Mouse (Mus musculus): ENCODE measurements around the gene Ranbp1. TPM values are rescaled to one million over a fixed set of nuclear protein-coding genes. Genes with fewer than 3 reads are reported as not detected.

The Ranbp1 gene
- total and polyA plus RNA-seq, 3 experiments: 605 to 1,263 (median 1,124) TPM

DNA sequence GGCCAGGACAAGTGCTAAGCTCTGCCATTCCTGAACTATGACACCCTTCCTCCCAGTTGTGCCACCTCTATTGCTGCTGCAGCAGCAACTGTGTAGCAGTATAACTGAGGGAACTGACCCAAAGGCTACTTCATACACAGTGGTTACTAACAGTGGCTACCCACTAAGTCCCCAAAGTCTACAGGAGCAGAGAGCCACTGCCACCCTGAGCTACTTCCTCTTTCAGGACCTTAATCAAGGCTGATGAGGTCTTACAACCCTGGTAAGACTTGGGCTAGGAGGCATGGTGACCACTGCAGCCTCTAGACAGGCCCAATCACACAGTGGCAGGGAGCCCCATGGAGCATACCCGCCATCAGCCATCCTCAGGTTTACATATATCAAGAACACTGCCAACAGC lies 46.5 kb downstream of the Ranbp1 start:
- Histone ChIP-seq H3K9me3 (replicated peaks; ENCODE audit: low read length) (no peaks in the 10 kb centered on the region), H3K4me1 (ENCODE audit: control insufficient read depth in 1 of 2, insufficient read depth in 2 of 2) (peaks cover 0 to 8% of the 10 kb centered on the region in 2 experiments; a peak in 2 of 4 replicates), H3K79me2 (replicated peaks; ENCODE audit: control insufficient read depth, extremely low read depth, insufficient read depth, poor library complexity, severe bottlenecking) (no peaks in the 10 kb centered on the region), H3K27ac (ENCODE audit: insufficient read depth, low read depth) (no peak overlapping the region), H3K9ac (ENCODE audit: insufficient read depth, low read depth) (no peak overlapping the region), H3K36me3 (replicated peaks in 1 of 2; ENCODE audit: control insufficient read depth in 1 of 2, insufficient read depth in 1 of 2, low read length in 1 of 2) (no peaks in the 10 kb centered on the region), H3K4me2 (ENCODE audit: insufficient read depth, low read depth, poor library complexity, severe bottlenecking) (no peak overlapping the region), H3K4me3 (replicated peaks in 1 of 3; ENCODE audit: low read depth in 2 of 3, low read length in 2 of 3, poor library complexity in 1 of 3) (no peak overlapping the region), H3K27me3 (replicated peaks) (peaks cover 94% of the 10 kb centered on the region)
- dilution Hi-C loops (cut with MboI; ENCODE audit: extremely low pct_ligation_motif_present, extremely low pct_unique_long_range_greater_than_20kb, low sequenced_read_pairs): no loop called here
- in situ Hi-C loops (cut with MboI; ENCODE audit: low pct_ligation_motif_present, low pct_unique_long_range_greater_than_20kb, low sequenced_read_pairs): no loop called here
- TF ChIP-seq UBTF (IDR thresholded peaks at IDR 0.05; ENCODE audit: low read depth, low read length) (no peak), MAFK (IDR thresholded peaks at IDR 0.05; ENCODE audit: insufficient replicate concordance, low read length) (no peak), JUN (IDR thresholded peaks at IDR 0.05; ENCODE audit: insufficient read depth, low read depth, low read length) (no peak), PAX5 (IDR thresholded peaks at IDR 0.05; ENCODE audit: low read length) (no peak), ZNF384 (IDR thresholded peaks at IDR 0.05; ENCODE audit: low read depth, low read length) (no peak), NRF1 (IDR thresholded peaks at IDR 0.05; ENCODE audit: low read depth, low read length) (no peak), RCOR1 (conservative IDR thresholded peaks at IDR 0.05; ENCODE audit: low read depth, low read length) (no peak), ETS1 (conservative IDR thresholded peaks at IDR 0.05; ENCODE audit: low read depth, low read length) (no peak), BHLHE40 (IDR thresholded peaks at IDR 0.05; ENCODE audit: low read depth, low read length) (no peak)
- no peak for DNase-seq (ENCODE audit: extremely low read depth)

DNA sequence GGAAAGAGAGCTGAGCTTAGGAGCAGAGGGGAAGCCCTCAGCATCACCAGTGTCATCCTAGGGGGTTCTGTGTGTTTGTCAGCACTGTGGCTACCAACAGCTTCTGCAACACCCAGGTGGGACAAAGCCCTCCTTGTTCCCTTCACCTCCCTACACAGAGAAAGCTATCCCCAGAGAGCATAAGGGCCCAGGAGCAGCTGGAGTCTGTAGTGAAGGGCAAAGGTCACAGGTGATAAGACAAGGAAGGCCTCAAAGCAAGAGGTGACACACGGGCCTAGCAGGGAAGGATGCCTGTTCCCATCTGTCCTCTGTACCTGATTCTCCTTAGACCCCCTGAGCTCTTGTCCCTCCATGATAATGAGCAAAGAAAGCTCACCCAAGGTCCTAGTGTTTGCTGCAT lies 46.9 kb downstream of the Ranbp1 start:
- TF ChIP-seq CHD2 (IDR thresholded peaks at IDR 0.05; ENCODE audit: low read length): no peak
- no peak for TF ChIP-seq TCF12 (IDR thresholded peaks at IDR 0.05; ENCODE audit: low read depth, low read length)
- no peak for TF ChIP-seq ZMIZ1 (IDR thresholded peaks at IDR 0.05; ENCODE audit: low read depth, low read length)
- TF ChIP-seq SIN3A (IDR thresholded peaks at IDR 0.05; ENCODE audit: low read length): no peak
- no peak for TF ChIP-seq MAZ (IDR thresholded peaks at IDR 0.05; ENCODE audit: low read depth, low read length)
- no peak for TF ChIP-seq HCFC1 (IDR thresholded peaks at IDR 0.05; ENCODE audit: low read depth, low read length)
- no peak for TF ChIP-seq USF2 (conservative IDR thresholded peaks at IDR 0.05; ENCODE audit: low read depth, low read length)
- no peak for TF ChIP-seq MYC (IDR thresholded peaks at IDR 0.05; ENCODE audit: low read depth, low read length)
- TF ChIP-seq CHD1 (IDR thresholded peaks at IDR 0.05; ENCODE audit: low read depth, low read length): no peak
- no peak for TF ChIP-seq TBP (conservative IDR thresholded peaks at IDR 0.05; ENCODE audit: low read depth, low read length)
- no peak for TF ChIP-seq KAT2A (IDR thresholded peaks at IDR 0.05; ENCODE audit: insufficient replicate concordance, low read length)
- no peak for TF ChIP-seq NELFE (IDR thresholded peaks at IDR 0.05; ENCODE audit: low read depth, low read length)
- no peak for TF ChIP-seq GABPA (IDR thresholded peaks at IDR 0.05; ENCODE audit: insufficient replicate concordance, low read depth, low read length)
- dilution Hi-C loops (cut with MboI; ENCODE audit: extremely low pct_ligation_motif_present, extremely low pct_unique_long_range_greater_than_20kb, low sequenced_read_pairs): no loop called here
- DNase-seq (ENCODE audit: extremely low read depth): no peak
- H3K27ac ChIP-seq (ENCODE audit: insufficient read depth, low read depth): no peak overlapping the region
- H3K36me3 ChIP-seq (replicated peaks in 1 of 2; ENCODE audit: control insufficient read depth in 1 of 2, insufficient read depth in 1 of 2, low read length in 1 of 2): no peaks in the 10 kb centered on the region
- H3K27me3 ChIP-seq (replicated peaks): peaks cover 94% of the 10 kb centered on the region
- in situ Hi-C loops (cut with MboI; ENCODE audit: low pct_ligation_motif_present, low pct_unique_long_range_greater_than_20kb, low sequenced_read_pairs): no loop called here
- H3K4me2 ChIP-seq (ENCODE audit: insufficient read depth, low read depth, poor library complexity, severe bottlenecking): no peak overlapping the region
- no peak overlapping the region for H3K9ac ChIP-seq (ENCODE audit: insufficient read depth, low read depth)
- H3K9me3 ChIP-seq (replicated peaks; ENCODE audit: low read length): no peaks in the 10 kb centered on the region
- H3K4me3 ChIP-seq (replicated peaks in 1 of 3; ENCODE audit: low read depth in 2 of 3, low read length in 2 of 3, poor library complexity in 1 of 3): no peak overlapping the region
- H3K4me1 ChIP-seq (ENCODE audit: control insufficient read depth in 1 of 2, insufficient read depth in 2 of 2): peaks cover 0 to 8% of the 10 kb centered on the region in 2 experiments; a peak in 2 of 4 replicates
- H3K79me2 ChIP-seq (replicated peaks; ENCODE audit: control insufficient read depth, extremely low read depth, insufficient read depth, poor library complexity, severe bottlenecking): no peaks in the 10 kb centered on the region
